In the genomic region with DNA sequence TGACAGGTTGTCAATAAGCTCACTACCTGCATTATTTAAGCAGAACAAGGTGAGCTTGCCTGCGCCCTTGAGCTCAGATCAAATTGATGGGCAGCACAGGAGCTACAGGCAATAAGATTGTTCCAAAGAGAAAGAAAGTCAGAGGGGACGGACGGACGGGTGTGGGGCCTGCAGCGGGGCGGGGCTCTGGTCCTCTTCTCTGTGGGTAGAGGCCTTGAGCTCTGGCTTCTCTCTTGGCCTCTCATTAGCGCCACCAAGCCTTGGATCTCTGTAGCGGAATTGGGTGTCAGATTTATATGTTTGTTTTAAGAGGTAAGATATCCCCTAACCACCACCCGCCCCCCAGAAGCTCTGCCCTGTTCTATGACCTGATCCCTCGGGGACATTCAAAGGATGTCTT, we compare ENCODE assay signal across 16 mouse cellular contexts.
A peak's percentile ranks its signal among the peaks of the same experiment; 100 is the strongest.
DNase-seq lines count a peak whose midpoint lies in the region; ATAC-seq and TF ChIP-seq lines count a peak whose summit lies in the region.
"Had no signal": no experiment of that assay in that cellular context is flagged by ENCODE, and none has a peak within 500 bp of the region (broad histone marks: within the 10 kb centered on the region; RNA-seq: fewer than 3 reads in every experiment).

No protein-coding gene starts in this region.

- H3K4me1 ChIP-seq in heart, embryonic 13.5 days, result peaks cover 23% of the 10 kb centered on the region
- H3K4me1 ChIP-seq in E14TG2a.4 (replicated peaks; ENCODE audit: low read depth, low read length), result peaks cover 22% of the 10 kb centered on the region
- H3K4me1 ChIP-seq in heart, embryonic 16.5 days (ENCODE audit: control insufficient read depth, insufficient read depth, low read length), result peaks cover 10% of the 10 kb centered on the region; the same call in 1 of the 2 replicates
- H3K4me1 ChIP-seq in midbrain, embryonic 14.5 days (ENCODE audit: control insufficient read depth, insufficient read depth, low read length), result peaks cover 24% of the 10 kb centered on the region
- H3K4me1 ChIP-seq: limb, embryonic 13.5 days had no signal

- TF ChIP-seq CTCF in E14TG2a.4 (conservative IDR thresholded peaks at IDR 0.05; ENCODE audit: low read length), result no peak

- WGBS in heart, embryonic 13.5 days, result 37% methylated on average over 10 of the region's 10 CpGs
- WGBS in heart, embryonic 16.5 days, result 34% methylated on average over 10 of the region's 10 CpGs
- 45% methylated on average over 10 of the region's 10 CpGs for WGBS in midbrain, embryonic 14.5 days

- H3K27me3 ChIP-seq in heart, embryonic 13.5 days (replicated peaks), result no peaks in the 10 kb centered on the region
- no peaks in the 10 kb centered on the region for H3K27me3 ChIP-seq in E14TG2a.4 (ENCODE audit: insufficient read depth, low read length)
- H3K27me3 ChIP-seq in heart, embryonic 16.5 days (ENCODE audit: control insufficient read depth, insufficient read depth, low read length), result no peaks in the 10 kb centered on the region
- H3K27me3 ChIP-seq in midbrain, embryonic 14.5 days (ENCODE audit: control insufficient read depth, insufficient read depth, low read length), result peaks cover 4% of the 10 kb centered on the region; the same call in 1 of the 2 replicates

- H3K36me3 ChIP-seq in heart, embryonic 13.5 days, result no peaks in the 10 kb centered on the region
- H3K36me3 ChIP-seq in E14TG2a.4 (ENCODE audit: insufficient read depth, low read length), result no peaks in the 10 kb centered on the region
- no peaks in the 10 kb centered on the region for H3K36me3 ChIP-seq in heart, embryonic 16.5 days (ENCODE audit: control insufficient read depth, insufficient read depth)
- H3K36me3 ChIP-seq in midbrain, embryonic 14.5 days (ENCODE audit: control insufficient read depth, insufficient read depth, low read length), result no peaks in the 10 kb centered on the region
- H3K36me3 ChIP-seq: limb, embryonic 13.5 days had no signal

- DNase-seq in heart, adult 11 months, result no peak
- no peak for DNase-seq in midbrain, embryonic 14.5 days
- DNase-seq in adrenal gland, postnatal 36 days, result no peak
- DNase-seq in embryo, embryonic 9.5 days (ENCODE audit: extremely low spot score), result no peak
- DNase-seq: adrenal gland, adult 8-10 months; cerebellum, adult 8-10 months; gastrocnemius, postnatal 14 days; kidney, adult 2 months; lung, postnatal 14 days; spleen, adult 18-20 months had no signal

- ATAC-seq in heart, embryonic 13.5 days (ENCODE audit: extremely low read depth, insufficient number of reproducible peaks, low FRiP score, low TSS enrichment), result no peak
- ATAC-seq in heart, embryonic 16.5 days (replicated peaks; ENCODE audit: extremely low read depth, insufficient read depth, low FRiP score), result no peak
- no peak for ATAC-seq in midbrain, embryonic 14.5 days (ENCODE audit: low FRiP score, low TSS enrichment)

- no peaks in the 10 kb centered on the region for H3K9me3 ChIP-seq in heart, embryonic 13.5 days
- no peaks in the 10 kb centered on the region for H3K9me3 ChIP-seq in E14TG2a.4 (ENCODE audit: low read length)
- H3K9me3 ChIP-seq in heart, embryonic 16.5 days (replicated peaks; ENCODE audit: control insufficient read depth, low read length), result no peaks in the 10 kb centered on the region
- no peaks in the 10 kb centered on the region for H3K9me3 ChIP-seq in midbrain, embryonic 14.5 days (ENCODE audit: control insufficient read depth, low read length)

- H3K4me2 ChIP-seq in heart, embryonic 13.5 days, result peak overlapping the region; percentile 13; the same call in 1 of the 2 replicates
- H3K4me2 ChIP-seq in heart, embryonic 16.5 days (ENCODE audit: low read depth, low read length), result 0 out of 2 replicates have a peak overlapping the region, but pooled peaks have one; percentile 6
- no peak overlapping the region for H3K4me2 ChIP-seq in midbrain, embryonic 14.5 days (ENCODE audit: low read length)
- H3K4me2 ChIP-seq: limb, embryonic 13.5 days had no signal

- no peak overlapping the region for H3K4me3 ChIP-seq in heart, embryonic 13.5 days
- peak overlapping the region; percentile 10; the same call in 1 of the 2 replicates for H3K4me3 ChIP-seq in E14TG2a.4 (replicated peaks; ENCODE audit: low read length)
- no peak overlapping the region for H3K4me3 ChIP-seq in heart, embryonic 16.5 days (ENCODE audit: low read length)
- no peak overlapping the region for H3K4me3 ChIP-seq in midbrain, embryonic 14.5 days (replicated peaks; ENCODE audit: low read depth, low read length)
- H3K4me3 ChIP-seq: layer of hippocampus, adult 2 months; left cerebral cortex, adult 2 months; limb, embryonic 13.5 days had no signal

- H3K9ac ChIP-seq in heart, embryonic 13.5 days, result 0 out of 2 replicates have a peak overlapping the region, but pooled peaks have one; percentile 25
- H3K9ac ChIP-seq in heart, embryonic 16.5 days (ENCODE audit: low read length), result peak overlapping the region; percentile 35; the same call in 1 of the 2 replicates
- no peak overlapping the region for H3K9ac ChIP-seq in midbrain, embryonic 14.5 days (replicated peaks; ENCODE audit: low read length)
- H3K9ac ChIP-seq: limb, embryonic 13.5 days had no signal

- peak overlapping the region; percentile 88 for H3K27ac ChIP-seq in heart, embryonic 13.5 days (replicated peaks)
- peak overlapping the region; percentile 79 for H3K27ac ChIP-seq in heart, embryonic 16.5 days (ENCODE audit: low read length)
- peak overlapping the region; percentile 73 for H3K27ac ChIP-seq in midbrain, embryonic 14.5 days (replicated peaks; ENCODE audit: low read depth, low read length)
- H3K27ac ChIP-seq: layer of hippocampus, adult 2 months; left cerebral cortex, adult 2 months; limb, embryonic 13.5 days had no signal
